Mouse (Mus musculus) liver, postnatal 0 days (tissue): Measurements from ENCODE around the gene Gm10282.

Source experiments
- CTCF ChIP-seq: sonication (generic); IDR thresholded peaks from 2 replicates; pipeline ENCODE4 v1.5.1; 2016; ENCODE audit warnings: antibody characterized with exemption, low read depth
- EP300 ChIP-seq: IDR thresholded peaks from 2 replicates; pipeline ENCODE4 v1.6.1; 2016; ENCODE audit warnings: antibody characterized with exemption, low read depth, mild to moderate bottlenecking

- TF ChIP-seq EP300 (no peak), CTCF (no peak)
Observed at GRCm38 (mm10) chr8:72323131-72323725, 18.2 kb upstream of the Gm10282 start.
